Mouse (Mus musculus): ENCODE measurements around the gene Mcur1. TPM values are rescaled to one million over a fixed set of nuclear protein-coding genes. Genes with fewer than 3 reads are reported as not detected.

Mcur1 gene
- polyA plus RNA-seq, 1 experiment from 2014 or later, result 14.9 TPM

- Histone ChIP-seq H3K27ac (replicated peaks; ENCODE audit: low read depth, low read length) (no peak overlapping the region; the same call in 1 of the 2 replicates), H3K4me3 (ENCODE audit: low read depth, low read length) (no peak overlapping the region), H3K4me1 (ENCODE audit: control insufficient read depth, insufficient read depth, low read length) (no peaks in the 10 kb centered on the region), H3K36me3 (replicated peaks; ENCODE audit: control insufficient read depth, insufficient read depth, low read depth, low read length) (no peaks in the 10 kb centered on the region), H3K27me3 (ENCODE audit: control insufficient read depth, insufficient read depth, low read length) (no peaks in the 10 kb centered on the region), H3K4me2 (ENCODE audit: low read depth, low read length) (peak overlapping the region; percentile 2; the same call in 1 of the 2 replicates), H3K9ac (replicated peaks; ENCODE audit: low read length) (no peak overlapping the region; the same call in 1 of the 2 replicates), H3K9me3 (replicated peaks; ENCODE audit: control insufficient read depth, low read length) (no peaks in the 10 kb centered on the region)
- WGBS, result 59% methylated on average over 14 of the region's 14 CpGs
- no peak for ATAC-seq (replicated peaks; ENCODE audit: insufficient number of reproducible peaks, low FRiP score, low TSS enrichment, low read depth)
- DNase-seq (ENCODE audit: low spot score), result no peak
Observed at GRCm38 (mm10) chr13:43530129-43530831, 29.7 kb downstream of the Mcur1 start.

GRCm38 (mm10) chr13:43526289-43526688, 33.7 kb downstream of the Mcur1 start:
- H3K36me3 ChIP-seq (replicated peaks; ENCODE audit: control insufficient read depth, insufficient read depth, low read depth, low read length), result no peaks in the 10 kb centered on the region
- DNase-seq (ENCODE audit: low spot score) (no peak), ATAC-seq (replicated peaks; ENCODE audit: insufficient number of reproducible peaks, low FRiP score, low TSS enrichment, low read depth) (no peak)
- H3K27me3 ChIP-seq (ENCODE audit: control insufficient read depth, insufficient read depth, low read length), result no peaks in the 10 kb centered on the region
- no peak overlapping the region for H3K4me2 ChIP-seq (ENCODE audit: low read depth, low read length)
- WGBS, result 59% methylated on average over 5 of the region's 5 CpGs
- no peaks in the 10 kb centered on the region for H3K4me1 ChIP-seq (ENCODE audit: control insufficient read depth, insufficient read depth, low read length)
- H3K9me3 ChIP-seq (replicated peaks; ENCODE audit: control insufficient read depth, low read length), result no peaks in the 10 kb centered on the region
- no peak overlapping the region for H3K4me3 ChIP-seq (ENCODE audit: low read depth, low read length)
- no peak overlapping the region for H3K9ac ChIP-seq (replicated peaks; ENCODE audit: low read length)
- H3K27ac ChIP-seq (replicated peaks; ENCODE audit: low read depth, low read length), result no peak overlapping the region

GRCm38 (mm10) chr13:43525363-43526134, 34.4 kb downstream of the Mcur1 start:
- H3K4me1 ChIP-seq (ENCODE audit: control insufficient read depth, insufficient read depth, low read length), result no peaks in the 10 kb centered on the region
- no peaks in the 10 kb centered on the region for H3K9me3 ChIP-seq (replicated peaks; ENCODE audit: control insufficient read depth, low read length)
- H3K9ac ChIP-seq (replicated peaks; ENCODE audit: low read length), result no peak overlapping the region
- no peak overlapping the region for H3K27ac ChIP-seq (replicated peaks; ENCODE audit: low read depth, low read length)
- WGBS, result 67% methylated on average over 16 of the region's 16 CpGs
- no peak overlapping the region for H3K4me3 ChIP-seq (ENCODE audit: low read depth, low read length)
- DNase-seq (ENCODE audit: low spot score) (peak; percentile 22), ATAC-seq (replicated peaks; ENCODE audit: insufficient number of reproducible peaks, low FRiP score, low TSS enrichment, low read depth) (no peak)
- H3K4me2 ChIP-seq (ENCODE audit: low read depth, low read length), result no peak overlapping the region
- H3K36me3 ChIP-seq (replicated peaks; ENCODE audit: control insufficient read depth, insufficient read depth, low read depth, low read length), result no peaks in the 10 kb centered on the region
- H3K27me3 ChIP-seq (ENCODE audit: control insufficient read depth, insufficient read depth, low read length), result no peaks in the 10 kb centered on the region

- H3K27ac ChIP-seq (replicated peaks; ENCODE audit: low read depth, low read length), result no peak overlapping the region
- H3K36me3 ChIP-seq (replicated peaks; ENCODE audit: control insufficient read depth, insufficient read depth, low read depth, low read length), result no peaks in the 10 kb centered on the region
- H3K4me1 ChIP-seq (ENCODE audit: control insufficient read depth, insufficient read depth, low read length), result no peaks in the 10 kb centered on the region
- no peak for ATAC-seq (replicated peaks; ENCODE audit: insufficient number of reproducible peaks, low FRiP score, low TSS enrichment, low read depth)
- no peak overlapping the region for H3K9ac ChIP-seq (replicated peaks; ENCODE audit: low read length)
- 81% methylated on average over 16 of the region's 16 CpGs for WGBS
- no peaks in the 10 kb centered on the region for H3K27me3 ChIP-seq (ENCODE audit: control insufficient read depth, insufficient read depth, low read length)
- no peak overlapping the region for H3K4me3 ChIP-seq (ENCODE audit: low read depth, low read length)
- H3K4me2 ChIP-seq (ENCODE audit: low read depth, low read length), result no peak overlapping the region
- no peak for DNase-seq (ENCODE audit: low spot score)
- H3K9me3 ChIP-seq (replicated peaks; ENCODE audit: control insufficient read depth, low read length), result no peaks in the 10 kb centered on the region
Observed at GRCm38 (mm10) chr13:43524491-43525362, 35.3 kb downstream of the Mcur1 start.

GRCm38 (mm10) chr13:43523906-43524480, 36.0 kb downstream of the Mcur1 start:
- no peaks in the 10 kb centered on the region for H3K9me3 ChIP-seq (replicated peaks; ENCODE audit: control insufficient read depth, low read length)
- H3K4me2 ChIP-seq (ENCODE audit: low read depth, low read length), result no peak overlapping the region
- no peak overlapping the region for H3K4me3 ChIP-seq (ENCODE audit: low read depth, low read length)
- no peaks in the 10 kb centered on the region for H3K36me3 ChIP-seq (replicated peaks; ENCODE audit: control insufficient read depth, insufficient read depth, low read depth, low read length)
- no peak overlapping the region for H3K9ac ChIP-seq (replicated peaks; ENCODE audit: low read length)
- WGBS, result 79% methylated on average over 7 of the region's 7 CpGs
- no peak for DNase-seq (ENCODE audit: low spot score)
- H3K4me1 ChIP-seq (ENCODE audit: control insufficient read depth, insufficient read depth, low read length), result no peaks in the 10 kb centered on the region
- H3K27me3 ChIP-seq (ENCODE audit: control insufficient read depth, insufficient read depth, low read length), result no peaks in the 10 kb centered on the region
- no peak for ATAC-seq (replicated peaks; ENCODE audit: insufficient number of reproducible peaks, low FRiP score, low TSS enrichment, low read depth)
- no peak overlapping the region for H3K27ac ChIP-seq (replicated peaks; ENCODE audit: low read depth, low read length)

GRCm38 (mm10) chr13:43521940-43522339, 38.1 kb downstream of the Mcur1 start:
- Histone ChIP-seq H3K9me3 (replicated peaks; ENCODE audit: control insufficient read depth, low read length) (no peaks in the 10 kb centered on the region), H3K36me3 (replicated peaks; ENCODE audit: control insufficient read depth, insufficient read depth, low read depth, low read length) (no peaks in the 10 kb centered on the region), H3K27me3 (ENCODE audit: control insufficient read depth, insufficient read depth, low read length) (no peaks in the 10 kb centered on the region), H3K4me1 (ENCODE audit: control insufficient read depth, insufficient read depth, low read length) (no peaks in the 10 kb centered on the region), H3K4me3 (ENCODE audit: low read depth, low read length) (no peak overlapping the region), H3K4me2 (ENCODE audit: low read depth, low read length) (no peak overlapping the region), H3K27ac (replicated peaks; ENCODE audit: low read depth, low read length) (no peak overlapping the region), H3K9ac (replicated peaks; ENCODE audit: low read length) (no peak overlapping the region)
- WGBS, result 91% methylated on average over 5 of the region's 5 CpGs
- no peak for DNase-seq (ENCODE audit: low spot score)
- ATAC-seq (replicated peaks; ENCODE audit: insufficient number of reproducible peaks, low FRiP score, low TSS enrichment, low read depth), result no peak

GRCm38 (mm10) chr13:43519251-43519650, 40.7 kb downstream of the Mcur1 start:
- Histone ChIP-seq H3K4me1 (ENCODE audit: control insufficient read depth, insufficient read depth, low read length) (no peaks in the 10 kb centered on the region), H3K9me3 (replicated peaks; ENCODE audit: control insufficient read depth, low read length) (no peaks in the 10 kb centered on the region), H3K27me3 (ENCODE audit: control insufficient read depth, insufficient read depth, low read length) (no peaks in the 10 kb centered on the region), H3K27ac (replicated peaks; ENCODE audit: low read depth, low read length) (no peak overlapping the region), H3K9ac (replicated peaks; ENCODE audit: low read length) (no peak overlapping the region), H3K4me3 (ENCODE audit: low read depth, low read length) (no peak overlapping the region), H3K36me3 (replicated peaks; ENCODE audit: control insufficient read depth, insufficient read depth, low read depth, low read length) (no peaks in the 10 kb centered on the region), H3K4me2 (ENCODE audit: low read depth, low read length) (no peak overlapping the region)
- WGBS, result 78% methylated on average over 6 of the region's 6 CpGs
- ATAC-seq (replicated peaks; ENCODE audit: insufficient number of reproducible peaks, low FRiP score, low TSS enrichment, low read depth) (no peak), DNase-seq (ENCODE audit: low spot score) (no peak)

Data from embryonic facial prominence, embryonic 11.5 days (tissue).